Mouse (Mus musculus): ENCODE results near the gene Hk1. TPM values are rescaled to one million over a fixed set of nuclear protein-coding genes. Genes with fewer than 3 reads are reported as not detected.

Hk1 gene
- polyA plus RNA-seq, 1 experiment = 65.7 TPM

- no peaks in the 10 kb centered on the region for H3K36me3 ChIP-seq (ENCODE audit: control insufficient read depth, insufficient read depth)
- TF ChIP-seq USF1 (IDR thresholded peaks at IDR 0.05; ENCODE audit: low read depth) (no peak), CEBPB (IDR thresholded peaks at IDR 0.05; ENCODE audit: low read depth) (no peak), MAX (IDR thresholded peaks at IDR 0.05) (no peak)
- H3K79me3 ChIP-seq (ENCODE audit: low read depth) = peaks cover 1% of the 10 kb centered on the region
- H3ac ChIP-seq (ENCODE audit: control insufficient read depth, insufficient read length, low read depth) = peak within 1 kb of the TSS; percentile 64
- H3K4me3 ChIP-seq (ENCODE audit: insufficient read depth, poor library complexity, severe bottlenecking) = peak within 1 kb of the TSS; percentile 39
- H3K27me3 ChIP-seq (ENCODE audit: control insufficient read depth, insufficient read depth, insufficient read length) = no peaks in the 10 kb centered on the region
- no peaks in the 10 kb centered on the region for H3K79me2 ChIP-seq (ENCODE audit: control insufficient read depth, insufficient read depth)
These were observed 148.9 kb downstream of the Hk1 start, which contains the start of gene Tspan15 for GRCm38 (mm10) chr10:62230708-62231394. Gene Tspan15, minus strand, starts transcription at chr10:62231251.

DNA sequence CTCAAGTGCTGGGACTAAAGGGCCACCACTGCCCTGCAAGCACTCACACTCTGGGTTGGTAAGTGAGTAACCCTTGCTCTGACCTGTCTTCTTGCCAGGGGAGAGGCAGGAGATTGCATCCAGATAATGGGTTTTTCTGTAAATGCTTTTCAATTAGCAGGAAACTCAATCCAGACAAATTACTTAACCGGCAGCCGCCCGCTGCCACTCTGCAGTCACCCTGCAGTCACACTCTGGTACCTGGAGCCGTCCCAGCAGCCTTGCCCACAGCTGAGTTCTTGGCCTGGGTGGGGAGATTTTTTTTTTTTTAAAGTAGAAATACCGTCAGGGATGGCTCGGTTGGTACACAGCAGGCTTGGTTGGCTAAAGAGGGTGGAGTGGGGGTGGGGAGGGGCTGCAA lies 151.6 kb downstream of the Hk1 start:
- Histone ChIP-seq H3K79me3 (ENCODE audit: low read depth) (peaks cover 4% of the 10 kb centered on the region), H3ac (ENCODE audit: control insufficient read depth, insufficient read length, low read depth) (no peak overlapping the region), H3K79me2 (ENCODE audit: control insufficient read depth, insufficient read depth) (no peaks in the 10 kb centered on the region), H3K36me3 (ENCODE audit: control insufficient read depth, insufficient read depth) (no peaks in the 10 kb centered on the region), H3K27me3 (ENCODE audit: control insufficient read depth, insufficient read depth, insufficient read length) (no peaks in the 10 kb centered on the region), H3K4me3 (ENCODE audit: insufficient read depth, poor library complexity, severe bottlenecking) (no peak overlapping the region)
- TF ChIP-seq USF1 (IDR thresholded peaks at IDR 0.05; ENCODE audit: low read depth) (no peak), FOSL1 (IDR thresholded peaks at IDR 0.05; ENCODE audit: insufficient read depth, low read length, poor library complexity, severe bottlenecking) (no peak), MYOG (IDR thresholded peaks at IDR 0.05; ENCODE audit: control insufficient read depth, extremely low read depth, insufficient read length) (no peak)

DNA sequence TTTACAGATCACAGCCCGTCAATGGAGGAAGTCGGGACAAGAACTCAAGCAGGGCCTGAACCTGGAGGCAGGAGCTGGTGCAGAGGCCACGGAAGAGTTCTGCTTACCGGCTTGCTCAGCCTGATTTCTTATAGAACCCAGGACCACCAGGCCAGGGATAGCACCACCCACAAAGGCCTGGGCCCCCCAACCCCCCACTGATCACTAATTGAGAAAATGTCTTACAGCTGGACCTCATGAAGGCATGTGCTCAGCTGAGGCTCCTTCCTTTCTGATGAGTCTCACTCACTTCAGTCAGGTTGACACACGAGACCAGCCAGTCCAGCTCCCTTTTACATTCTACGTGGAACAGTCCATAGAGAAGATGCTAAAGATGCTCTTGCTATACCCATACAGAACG lies 153.9 kb downstream of the Hk1 start:
- Histone ChIP-seq H3K36me3 (ENCODE audit: control insufficient read depth, insufficient read depth) (no peaks in the 10 kb centered on the region), H3ac (ENCODE audit: control insufficient read depth, insufficient read length, low read depth) (no peak overlapping the region), H3K4me3 (ENCODE audit: insufficient read depth, poor library complexity, severe bottlenecking) (no peak overlapping the region), H3K79me3 (ENCODE audit: low read depth) (peaks cover 4% of the 10 kb centered on the region), H3K27me3 (ENCODE audit: control insufficient read depth, insufficient read depth, insufficient read length) (no peaks in the 10 kb centered on the region), H3K79me2 (ENCODE audit: control insufficient read depth, insufficient read depth) (no peaks in the 10 kb centered on the region)
- TF ChIP-seq MYOD1 (IDR thresholded peaks at IDR 0.05; ENCODE audit: control insufficient read depth, insufficient read length, low read depth) = no peak
- no peak for TF ChIP-seq FOSL1 (IDR thresholded peaks at IDR 0.05; ENCODE audit: insufficient read depth, low read length, poor library complexity, severe bottlenecking)
- TF ChIP-seq CEBPB (IDR thresholded peaks at IDR 0.05; ENCODE audit: low read depth) = no peak
- TF ChIP-seq USF1 (IDR thresholded peaks at IDR 0.05; ENCODE audit: low read depth) = no peak
- TF ChIP-seq CTCF (IDR thresholded peaks at IDR 0.05; ENCODE audit: control insufficient read depth, insufficient read depth, insufficient read length) = no peak
- no peak for TF ChIP-seq MYOG (IDR thresholded peaks at IDR 0.05; ENCODE audit: control insufficient read depth, extremely low read depth, insufficient read length)
- TF ChIP-seq MAX (IDR thresholded peaks at IDR 0.05) = no peak

DNA sequence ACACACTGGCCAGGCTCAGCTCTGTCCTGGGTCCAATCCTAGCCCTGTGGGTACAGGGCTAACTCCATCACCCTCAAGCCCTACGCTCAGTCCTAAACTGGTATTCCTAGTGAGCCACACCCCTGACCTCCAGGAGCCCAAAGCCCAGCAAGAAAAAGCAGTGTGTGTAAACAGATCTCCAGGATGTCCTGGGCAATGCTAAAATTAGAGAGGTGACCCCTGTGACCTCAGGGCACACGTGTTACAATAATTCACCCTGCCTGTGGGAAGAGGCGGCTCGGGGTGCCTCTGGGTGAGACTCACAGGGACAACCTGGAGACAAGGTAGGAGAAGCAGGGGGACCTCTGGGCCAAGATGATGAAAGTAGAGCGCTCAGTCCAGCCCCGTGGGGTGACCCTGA lies 155.5 kb downstream of the Hk1 start:
- no peaks in the 10 kb centered on the region for H3K79me2 ChIP-seq (ENCODE audit: control insufficient read depth, insufficient read depth)
- H3K79me3 ChIP-seq (ENCODE audit: low read depth) = peaks cover 2% of the 10 kb centered on the region
- H3K36me3 ChIP-seq (ENCODE audit: control insufficient read depth, insufficient read depth) = no peaks in the 10 kb centered on the region
- no peak for TF ChIP-seq MYOG (IDR thresholded peaks at IDR 0.05; ENCODE audit: control insufficient read depth, extremely low read depth, insufficient read length)
- TF ChIP-seq FOSL1 (IDR thresholded peaks at IDR 0.05; ENCODE audit: insufficient read depth, low read length, poor library complexity, severe bottlenecking) = no peak
- no peak for TF ChIP-seq USF1 (IDR thresholded peaks at IDR 0.05; ENCODE audit: low read depth)
- no peak for TF ChIP-seq MYOD1 (IDR thresholded peaks at IDR 0.05; ENCODE audit: control insufficient read depth, insufficient read length, low read depth)
- no peak for TF ChIP-seq CEBPB (IDR thresholded peaks at IDR 0.05; ENCODE audit: low read depth)
- TF ChIP-seq CTCF (IDR thresholded peaks at IDR 0.05; ENCODE audit: control insufficient read depth, insufficient read depth, insufficient read length) = no peak
- TF ChIP-seq MAX (IDR thresholded peaks at IDR 0.05) = no peak
- H3ac ChIP-seq (ENCODE audit: control insufficient read depth, insufficient read length, low read depth) = no peak overlapping the region
- H3K27me3 ChIP-seq (ENCODE audit: control insufficient read depth, insufficient read depth, insufficient read length) = no peaks in the 10 kb centered on the region
- no peak overlapping the region for H3K4me3 ChIP-seq (ENCODE audit: insufficient read depth, poor library complexity, severe bottlenecking)

DNA sequence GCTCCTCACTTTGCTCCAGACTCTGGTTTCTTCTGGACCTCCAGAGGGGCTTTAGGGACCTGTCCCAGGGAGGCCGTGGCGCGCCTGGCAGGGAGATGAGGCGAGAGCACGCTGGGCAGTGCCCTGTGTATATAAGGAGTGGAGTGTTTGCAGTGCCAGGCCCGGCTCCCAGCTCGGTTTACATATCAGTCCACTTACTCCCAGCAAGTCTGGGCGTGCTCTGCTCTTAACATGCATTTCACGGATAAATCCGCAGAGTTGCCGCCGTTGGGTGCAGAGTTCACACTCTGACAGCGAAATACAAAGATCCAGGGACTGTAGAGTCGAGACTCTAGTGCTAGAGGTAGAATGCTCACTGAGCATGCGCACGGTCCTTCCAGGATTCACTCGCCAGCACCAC lies 156.9 kb downstream of the Hk1 start:
- no peaks in the 10 kb centered on the region for H3K79me2 ChIP-seq (ENCODE audit: control insufficient read depth, insufficient read depth)

DNA sequence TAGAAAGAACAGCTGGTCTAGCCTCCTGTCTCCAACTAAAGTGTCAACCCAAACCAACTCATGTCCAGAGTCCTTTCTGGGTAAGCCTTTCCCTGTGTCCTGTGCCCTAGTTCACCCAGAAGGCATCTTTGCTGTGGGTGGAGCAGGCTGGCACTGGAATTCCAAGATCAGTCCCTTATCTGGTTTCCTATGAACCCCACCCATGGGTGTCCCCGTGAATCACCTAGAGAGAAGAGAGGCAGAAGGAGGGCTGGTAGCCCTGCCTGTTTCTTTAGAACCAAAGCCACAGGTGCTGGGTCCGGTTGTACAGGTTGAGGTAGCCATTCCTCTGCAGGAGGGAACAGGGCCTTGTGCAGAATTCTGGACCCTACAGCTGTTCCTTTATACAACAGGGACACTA lies 158.1 kb downstream of the Hk1 start:
- Histone ChIP-seq H3K4me3 (ENCODE audit: insufficient read depth, poor library complexity, severe bottlenecking) (no peak overlapping the region), H3K27me3 (ENCODE audit: control insufficient read depth, insufficient read depth, insufficient read length) (no peaks in the 10 kb centered on the region)

More for the DNA sequence above, 156.9 kb downstream of the Hk1 start:
- H3ac ChIP-seq (ENCODE audit: control insufficient read depth, insufficient read length, low read depth) = no peak overlapping the region
- no peak overlapping the region for H3K4me3 ChIP-seq (ENCODE audit: insufficient read depth, poor library complexity, severe bottlenecking)
- no peaks in the 10 kb centered on the region for H3K27me3 ChIP-seq (ENCODE audit: control insufficient read depth, insufficient read depth, insufficient read length)
- peaks cover 2% of the 10 kb centered on the region for H3K79me3 ChIP-seq (ENCODE audit: low read depth)
- H3K36me3 ChIP-seq (ENCODE audit: control insufficient read depth, insufficient read depth) = no peaks in the 10 kb centered on the region
- TF ChIP-seq CEBPB (IDR thresholded peaks at IDR 0.05; ENCODE audit: low read depth) (no peak), USF1 (IDR thresholded peaks at IDR 0.05; ENCODE audit: low read depth) (no peak)

More for the DNA sequence above, 158.1 kb downstream of the Hk1 start:
- Histone ChIP-seq H3K79me3 (ENCODE audit: low read depth) (peaks cover 2% of the 10 kb centered on the region), H3K36me3 (ENCODE audit: control insufficient read depth, insufficient read depth) (no peaks in the 10 kb centered on the region), H3ac (ENCODE audit: control insufficient read depth, insufficient read length, low read depth) (no peak overlapping the region), H3K79me2 (ENCODE audit: control insufficient read depth, insufficient read depth) (no peaks in the 10 kb centered on the region)
- TF ChIP-seq MYOD1 (IDR thresholded peaks at IDR 0.05; ENCODE audit: control insufficient read depth, insufficient read length, low read depth) (no peak), FOSL1 (IDR thresholded peaks at IDR 0.05; ENCODE audit: insufficient read depth, low read length, poor library complexity, severe bottlenecking) (no peak), CEBPB (IDR thresholded peaks at IDR 0.05; ENCODE audit: low read depth) (no peak), MYOG (IDR thresholded peaks at IDR 0.05; ENCODE audit: control insufficient read depth, extremely low read depth, insufficient read length) (no peak), CTCF (IDR thresholded peaks at IDR 0.05; ENCODE audit: control insufficient read depth, insufficient read depth, insufficient read length) (no peak), MAX (IDR thresholded peaks at IDR 0.05) (no peak), USF1 (IDR thresholded peaks at IDR 0.05; ENCODE audit: low read depth) (no peak)

Measured in C2C12 (cell line).